Mouse (Mus musculus): Measurements from ENCODE around the gene Crtam.

DNA sequence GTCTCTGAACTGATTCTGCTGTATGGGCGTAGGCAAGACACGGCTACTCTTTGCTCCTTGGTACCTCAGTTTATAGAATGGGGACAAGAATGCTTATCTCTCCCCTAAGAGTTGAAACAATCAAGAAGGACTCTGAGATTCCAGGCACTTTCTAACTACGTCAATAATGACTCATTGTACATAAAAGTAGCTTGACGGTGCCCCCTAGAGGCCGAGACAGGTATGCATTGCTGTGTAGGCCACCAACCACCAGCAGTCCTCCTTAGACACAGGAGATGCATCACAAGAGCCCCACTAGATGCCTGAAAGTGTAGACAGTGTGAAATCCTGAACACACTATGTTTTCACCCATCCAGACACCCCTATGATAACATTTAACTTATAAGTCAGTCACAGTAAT is 24.0 kb upstream of the Crtam start:
- peak; percentile 58 for TF ChIP-seq RAD21 (IDR thresholded peaks at IDR 0.05; ENCODE audit: low read depth, low read length)
- TF ChIP-seq POLR2A (IDR thresholded peaks at IDR 0.05; ENCODE audit: control insufficient read depth in 1 of 2, insufficient read depth in 1 of 2, low read depth in 1 of 2, low read length in 2 of 2, poor library complexity in 1 of 2) = no peak
- no peak for TF ChIP-seq ZKSCAN1 (IDR thresholded peaks at IDR 0.05; ENCODE audit: low read depth, low read length)
- TF ChIP-seq CTCF (IDR thresholded peaks at IDR 0.05 in 2 of 3, conservative IDR thresholded peaks at IDR 0.05 in 1 of 3; ENCODE audit: control insufficient read depth in 1 of 3, insufficient read depth in 1 of 3, low read depth in 2 of 3, low read length in 3 of 3, poor library complexity in 1 of 3, severe bottlenecking in 1 of 3) = peak; percentile 67 to 90 (median 79)
- TF ChIP-seq ETS1 (IDR thresholded peaks at IDR 0.05; ENCODE audit: low read depth, low read length) = no peak
- TF ChIP-seq ZNF384 (IDR thresholded peaks at IDR 0.05; ENCODE audit: low read depth, low read length) = no peak
- TF ChIP-seq TAL1 (IDR thresholded peaks at IDR 0.05; ENCODE audit: low read length) = no peak
- no peak for TF ChIP-seq USF2 (IDR thresholded peaks at IDR 0.05; ENCODE audit: borderline replicate concordance in 1 of 2, insufficient read depth in 1 of 2, low read depth in 1 of 2, low read length in 2 of 2)
- no peak for TF ChIP-seq NELFE (IDR thresholded peaks at IDR 0.05; ENCODE audit: low read depth, low read length)
